Mouse (Mus musculus) G1E (cell line): ENCODE results near the gene Fahd1.

Experiments
- CTCF ChIP-seq: IDR thresholded peaks from 2 replicates; pipeline ENCODE4 v1.5.1; 2012; ENCODE audit warnings: low read depth, low read length, inconsistent platforms, mixed read lengths
- GATA1 ChIP-seq: IDR thresholded peaks from 2 replicates; pipeline ENCODE4 v1.6.1; 2012; ENCODE audit warnings: borderline replicate concordance, low read length, inconsistent platforms, mixed read lengths
- GATA2 ChIP-seq: IDR thresholded peaks from 2 replicates; pipeline ENCODE4 v1.6.1; 2012; ENCODE audit warnings: low read depth, low read length, inconsistent platforms, borderline replicate concordance
- POLR2AphosphoS5 ChIP-seq: IDR thresholded peaks from 2 replicates; pipeline ENCODE4 v1.6.1; 2012; ENCODE audit warnings: low read depth, low read length, inconsistent platforms; ENCODE audit not compliant: insufficient replicate concordance
- TAL1 ChIP-seq: conservative IDR thresholded peaks from 2 replicates; pipeline ENCODE4 v1.6.1; 2012; ENCODE audit warnings: low read depth, low read length, inconsistent platforms, mixed read lengths

GRCm38 (mm10) chr17:24857831-24858470 is 7.8 kb upstream of the Fahd1 start:
- no peak for TF ChIP-seq CTCF
- no peak for TF ChIP-seq TAL1
- TF ChIP-seq GATA1: no peak
- no peak for TF ChIP-seq GATA2
- TF ChIP-seq POLR2AphosphoS5: no peak
